Mouse (Mus musculus) NIH3T3 (cell line): Measurements from ENCODE around the gene Serpine2.

Experiments used
- DNase-seq: peaks from one replicate; pipeline ENCODE4 v3.0.0-alpha.2; 2012; ENCODE audit warnings: low read depth

Serpine2 gene

GRCm38 (mm10) chr1:79815446-79815845 lies 45.5 kb downstream of the Serpine2 start:
- no peak for DNase-seq

- DNase-seq, result no peak
Measured at GRCm38 (mm10) chr1:79809447-79809846, 51.5 kb downstream of the Serpine2 start.

DNA sequence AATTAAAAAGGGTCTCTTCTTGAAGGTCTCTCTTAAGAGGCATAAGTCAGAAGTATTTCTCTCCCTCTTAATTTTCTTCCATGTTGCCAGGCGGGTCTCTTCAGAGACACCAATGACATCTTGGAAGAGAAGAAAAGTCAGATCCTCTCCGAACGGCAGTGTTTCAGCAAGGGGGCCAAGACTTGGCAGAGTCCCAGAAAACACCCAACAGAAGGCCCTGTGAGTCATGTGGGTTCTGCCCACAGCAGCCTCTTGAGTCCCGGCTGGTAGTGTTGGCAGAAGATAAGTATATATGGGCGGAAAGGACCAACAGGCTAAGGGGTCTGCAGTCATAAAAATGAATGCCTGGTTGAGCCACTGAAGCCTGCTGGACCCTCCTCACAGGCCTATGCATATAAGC lies 54.1 kb downstream of the Serpine2 start:
- no peak for DNase-seq

- no peak for DNase-seq
Measured at GRCm38 (mm10) chr1:79803614-79804013, 57.4 kb downstream of the Serpine2 start.

DNA sequence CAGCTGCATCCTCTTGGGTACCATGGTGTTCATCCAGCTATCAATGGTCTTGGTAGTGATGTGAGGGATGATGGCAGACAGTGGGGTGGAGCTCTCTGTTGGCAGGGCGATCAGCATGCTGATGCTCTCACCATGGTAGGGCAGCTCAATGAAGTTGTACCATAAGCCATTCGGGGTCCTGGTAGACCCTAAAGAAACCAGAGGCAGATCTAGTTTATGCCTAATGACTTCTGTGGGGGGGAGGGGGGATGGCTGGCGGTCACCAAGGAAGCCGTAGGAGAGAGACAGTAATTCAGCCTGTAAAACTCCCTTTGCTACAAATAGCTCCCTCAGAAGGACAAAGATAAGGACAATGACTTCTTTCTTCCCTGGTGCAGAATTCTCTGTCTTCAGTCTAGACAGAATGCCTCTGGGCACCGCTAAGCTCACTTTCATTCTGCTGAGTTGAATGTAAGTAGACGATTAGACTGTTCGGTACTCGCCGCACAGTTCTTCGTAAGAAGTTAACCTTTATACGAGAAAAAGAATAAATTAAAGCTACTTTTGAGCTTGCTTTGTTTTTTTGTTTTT lies 58.0 kb downstream of the Serpine2 start:
- DNase-seq, result no peak

GRCm38 (mm10) chr1:79797084-79797483 lies 63.9 kb downstream of the Serpine2 start:
- no peak for DNase-seq

DNA sequence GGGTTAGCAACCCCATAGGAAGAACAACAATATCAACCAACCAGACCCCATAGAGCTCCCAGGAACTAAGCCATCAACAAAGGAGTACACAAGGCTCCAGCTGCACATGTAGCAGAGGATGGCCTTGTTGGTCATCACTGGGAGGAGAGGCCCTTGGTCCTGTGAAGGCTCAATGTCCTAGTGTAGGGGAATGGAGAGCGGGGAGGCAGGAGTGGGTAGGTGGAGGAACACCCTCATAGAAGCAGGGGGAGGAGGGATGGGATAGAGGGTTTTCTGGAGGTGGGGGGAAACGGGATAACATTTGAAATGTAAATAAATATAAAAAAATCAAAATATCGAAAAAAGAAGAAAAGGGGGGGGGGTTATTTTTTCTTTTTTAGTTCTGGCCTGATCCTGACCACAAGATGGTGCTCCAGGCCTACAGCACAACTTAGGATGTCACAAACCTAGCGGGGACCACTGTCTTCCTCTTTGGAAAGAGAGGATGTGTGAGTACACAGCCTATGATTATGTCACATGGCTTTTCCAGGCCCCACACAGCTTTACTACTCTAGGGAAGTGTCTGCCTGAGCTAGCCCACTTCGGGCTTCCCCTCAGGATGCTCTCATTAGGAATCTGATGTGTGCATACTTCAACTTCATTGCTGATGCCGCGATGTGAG lies 74.6 kb downstream of the Serpine2 start:
- peak; percentile 39 for DNase-seq

DNA sequence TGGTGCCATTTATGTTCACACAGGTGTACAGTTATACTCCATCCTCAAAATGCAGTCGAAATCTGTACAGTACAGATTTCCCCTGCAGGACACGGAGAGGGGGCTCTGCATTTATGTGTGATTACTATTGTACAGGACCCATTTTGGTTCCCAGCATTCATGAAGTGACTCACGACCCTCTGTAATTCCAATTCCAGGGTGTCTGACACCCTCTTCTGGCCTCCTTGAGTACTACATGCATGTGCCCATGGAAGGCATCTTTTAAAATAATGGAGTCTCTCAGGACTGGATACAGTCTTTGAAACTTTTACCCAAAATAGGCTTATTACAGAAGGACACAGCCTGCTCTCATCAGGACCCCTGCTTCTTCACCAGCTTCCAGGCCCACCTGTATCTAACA lies 78.5 kb downstream of the Serpine2 start:
- DNase-seq, result peak; percentile 44

DNA sequence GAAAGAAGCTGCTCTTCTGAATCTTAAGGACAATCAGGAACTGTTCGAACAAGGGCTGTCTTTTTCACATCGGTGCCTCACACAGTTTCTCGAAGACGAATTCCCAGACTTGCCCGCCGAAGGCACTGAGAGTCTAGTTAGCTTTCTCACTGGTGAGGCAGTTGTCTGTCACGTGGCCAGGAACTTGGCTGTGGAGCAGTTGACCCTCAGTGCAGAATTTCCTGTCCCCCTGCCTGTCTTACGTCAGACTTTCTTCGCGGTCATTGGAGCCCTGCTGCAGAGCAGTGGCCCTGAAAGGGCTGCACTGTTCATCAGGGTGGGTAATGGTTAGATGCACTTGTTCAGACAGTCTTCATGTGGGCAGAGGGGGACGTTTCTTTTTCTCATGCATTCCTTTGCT lies 83.0 kb downstream of the Serpine2 start:
- DNase-seq, result no peak

DNA sequence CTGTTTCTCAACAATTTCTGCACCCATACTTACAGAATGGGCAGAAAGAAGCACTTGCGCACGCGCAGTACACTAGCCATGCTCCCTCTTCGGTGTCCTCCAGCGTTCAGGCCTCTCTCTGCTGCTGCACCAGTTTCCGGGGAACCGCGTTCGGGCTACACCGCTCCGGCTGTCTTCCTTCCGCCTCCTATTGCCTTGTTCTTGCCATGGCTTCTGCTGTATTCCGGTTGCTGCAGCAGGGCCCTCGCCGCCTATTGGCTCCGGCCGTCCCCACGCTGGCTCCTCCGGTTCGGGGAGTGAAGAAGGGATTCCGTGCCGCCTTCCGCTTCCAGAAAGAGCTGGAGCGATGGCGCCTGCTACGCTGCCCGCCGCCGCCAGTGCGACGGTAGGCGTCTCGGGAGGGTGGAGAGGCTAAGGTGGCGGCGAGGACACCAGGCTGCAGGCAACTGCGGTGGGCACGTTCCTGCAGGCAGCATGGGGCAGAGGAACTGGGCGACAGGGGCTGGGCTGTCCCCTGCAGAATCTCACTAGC lies 85.0 kb downstream of the Serpine2 start, which contains the start of the genes Mrpl44 and Wdfy1:
TSS of gene Mrpl44 (plus strand) at position 92 of the 532 bp plus-strand sequence.
TSS of gene Wdfy1 (minus strand) at position 217 of the 532 bp plus-strand sequence.
- peak; percentile 99 for DNase-seq

GRCm38 (mm10) chr1:79774164-79774780 lies 86.7 kb downstream of the Serpine2 start:
- DNase-seq, result no peak

DNA sequence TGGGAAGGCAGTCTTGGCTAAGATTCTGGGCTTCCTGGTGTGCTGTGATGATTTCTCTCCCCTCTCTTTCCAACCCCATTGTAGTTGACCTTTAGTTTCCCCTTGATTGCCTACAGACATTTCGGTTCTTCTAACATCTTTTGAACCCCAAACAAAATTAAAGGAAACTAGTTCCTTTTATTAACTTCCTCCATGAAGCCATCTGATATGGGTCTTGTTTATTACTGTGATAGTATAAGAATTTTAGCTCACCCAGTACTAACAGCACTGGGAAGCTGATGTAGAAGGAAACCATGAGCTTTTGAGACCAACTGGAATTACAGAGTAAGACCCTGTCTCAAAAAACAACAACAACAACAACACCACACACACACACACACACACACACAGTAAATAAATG lies 92.7 kb downstream of the Serpine2 start:
- no peak for DNase-seq

DNA sequence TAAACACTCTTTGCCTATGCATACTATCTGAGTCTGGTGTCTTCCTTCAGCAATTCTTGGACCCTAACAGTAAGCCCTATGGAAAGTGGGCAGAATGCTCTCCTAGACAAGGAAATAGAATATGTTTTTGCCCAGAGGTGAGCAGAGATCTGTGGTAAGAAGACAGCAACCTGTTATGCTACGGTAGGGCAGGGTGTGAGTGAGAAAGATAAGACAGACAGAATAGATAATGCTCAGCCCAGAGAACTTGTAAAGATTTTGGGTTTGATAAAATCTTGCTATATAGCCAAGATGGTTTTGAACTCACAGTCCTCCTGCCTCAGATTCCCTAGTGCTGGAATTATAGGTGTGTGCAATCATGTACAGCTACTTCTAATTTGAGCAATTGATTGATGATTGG lies 96.5 kb downstream of the Serpine2 start:
- DNase-seq, result no peak

DNA sequence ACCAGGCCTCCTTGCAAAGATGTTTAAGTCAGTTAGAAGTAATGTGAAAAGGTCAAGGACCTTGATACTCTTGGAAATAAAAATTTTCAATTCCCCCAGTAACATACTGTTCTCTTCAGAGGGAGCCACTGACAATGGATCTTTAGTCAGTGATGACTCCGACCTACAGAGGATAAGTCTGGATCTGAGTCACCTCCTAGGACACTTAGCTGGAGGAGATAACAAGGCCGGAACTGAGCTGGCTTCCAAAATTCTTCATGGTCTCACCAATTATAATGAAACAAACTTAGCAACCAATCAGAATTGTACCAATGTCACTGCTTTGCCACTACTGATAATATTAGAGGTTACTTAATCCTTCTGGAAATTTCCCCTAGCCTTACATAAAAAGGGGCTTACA lies 96.9 kb downstream of the Serpine2 start:
- no peak for DNase-seq

DNA sequence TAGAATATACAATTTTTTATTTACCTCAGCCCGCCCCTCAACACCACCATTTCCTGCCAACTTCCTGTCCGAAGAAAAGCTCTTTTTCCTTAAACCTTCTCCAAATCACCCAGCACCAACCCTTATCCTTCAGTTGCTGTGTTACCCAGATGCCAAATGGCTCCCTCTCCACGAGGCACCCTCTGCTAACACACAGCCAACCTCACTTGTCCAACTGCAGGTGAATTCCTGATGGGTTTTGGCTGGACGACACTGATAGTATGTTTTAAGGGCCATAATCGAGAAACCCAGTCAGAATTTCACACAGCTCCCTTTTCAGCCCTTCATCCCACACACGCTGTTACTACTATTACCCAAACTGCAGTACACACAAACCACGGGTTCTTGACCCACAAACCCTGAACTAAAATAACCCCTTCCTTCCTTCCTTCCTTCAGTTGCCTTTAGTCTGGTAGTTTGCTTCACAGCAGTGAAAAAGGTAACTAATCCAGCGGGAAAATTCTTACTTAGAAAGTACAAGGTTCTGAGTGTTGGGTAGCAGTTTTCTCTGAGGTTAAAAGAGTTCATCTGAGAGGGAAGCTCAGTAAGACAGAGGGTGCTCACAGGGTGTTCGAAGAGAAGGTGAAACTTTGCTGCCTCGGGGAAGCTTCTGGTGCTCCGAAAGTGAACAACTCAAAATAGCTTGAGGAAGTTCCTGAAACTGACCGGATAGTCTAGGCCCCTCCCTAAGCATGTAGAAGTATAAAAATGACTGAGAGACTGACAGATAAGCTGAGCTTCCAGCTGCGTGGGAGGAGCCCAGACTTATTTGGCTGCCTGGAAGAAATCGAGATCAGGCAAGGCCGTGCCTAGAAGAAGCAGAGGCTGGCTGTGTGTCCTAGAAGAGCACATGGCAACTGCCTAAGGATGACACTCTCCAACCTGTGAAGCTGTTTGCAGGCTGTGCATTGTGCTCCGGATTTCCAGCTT lies 98.4 kb downstream of the Serpine2 start:
- no peak for DNase-seq

DNA sequence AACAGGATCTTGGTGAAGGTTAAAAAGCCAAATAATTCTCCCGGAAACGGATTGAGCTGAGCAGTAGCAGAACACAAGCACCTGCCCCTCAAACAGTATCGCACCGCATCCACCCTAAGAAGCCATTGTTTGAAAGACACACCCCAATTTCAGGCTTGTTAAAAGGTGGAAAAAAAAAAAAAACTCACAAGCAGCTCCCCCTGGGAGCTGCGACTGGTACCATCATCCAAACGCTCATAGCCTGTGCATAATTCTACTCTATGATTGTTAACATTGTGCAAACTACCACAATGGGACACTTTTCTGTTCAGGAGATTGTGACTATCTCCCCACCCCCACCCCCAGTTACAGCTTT lies 99.1 kb downstream of the Serpine2 start:
- no peak for DNase-seq

- peak; percentile 94 for DNase-seq
Measured at GRCm38 (mm10) chr1:79761106-79761916, 99.7 kb downstream of the Serpine2 start.

DNA sequence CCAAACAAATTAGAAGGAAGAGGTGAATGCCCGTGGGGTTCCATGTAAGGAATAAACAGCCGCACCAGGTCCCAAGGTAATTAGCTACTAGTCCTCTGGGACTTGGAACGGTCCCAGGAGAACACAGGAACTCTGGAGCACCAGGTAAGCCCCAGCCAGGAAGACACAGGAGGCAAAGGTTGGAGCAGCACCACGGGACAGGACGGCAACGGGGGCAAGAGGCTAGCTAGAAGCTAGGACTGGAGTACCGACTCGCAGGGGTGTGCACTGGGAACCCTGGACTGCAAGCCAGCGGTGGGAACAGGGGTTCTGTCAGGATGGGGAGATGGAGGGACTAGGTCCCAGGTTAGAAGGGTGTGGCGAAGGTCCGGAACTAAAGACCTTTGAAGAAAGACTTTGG lies 100.3 kb downstream of the Serpine2 start:
- DNase-seq, result peak; percentile 47

GRCm38 (mm10) chr1:79759436-79759972 lies 101.5 kb downstream of the Serpine2 start:
- DNase-seq, result peak; percentile 78

- DNase-seq, result no peak
Measured at GRCm38 (mm10) chr1:79759006-79759405, 102.0 kb downstream of the Serpine2 start.

DNA sequence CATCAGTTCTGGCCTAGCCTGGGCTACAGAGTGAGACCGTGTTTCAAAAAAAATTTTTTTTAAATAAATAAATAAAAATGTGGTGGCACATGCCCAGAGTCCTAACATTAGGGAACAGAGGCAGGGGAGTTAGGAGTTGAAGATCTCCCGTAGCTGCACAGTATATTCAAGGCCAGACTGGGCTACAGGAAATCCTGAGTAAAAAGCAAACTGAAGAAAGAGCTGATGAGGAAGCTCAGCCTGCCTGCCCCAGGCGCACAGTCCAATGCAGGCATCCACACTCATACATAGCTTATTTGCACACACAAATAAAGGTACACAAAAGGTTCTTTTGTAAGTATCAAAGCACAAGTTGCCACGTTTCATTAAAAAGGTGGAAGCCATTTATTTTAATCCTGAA lies 103.4 kb downstream of the Serpine2 start:
- DNase-seq, result no peak
